Mouse (Mus musculus): ENCODE data around the gene Nrg4. TPM values are rescaled to one million over a fixed set of nuclear protein-coding genes. Genes with fewer than 3 reads are reported as not detected.

Gene Nrg4
- total RNA-seq, 4 experiments from 2014 or later, result 0.33 to 0.93 (median 0.65) TPM; not detected in 1

GRCm38 (mm10) chr9:55215648-55216047 is 111.0 kb downstream of the Nrg4 start:
- no peak for DNase-seq (ENCODE audit: low spot score in 2 of 2)

- DNase-seq (ENCODE audit: low spot score in 2 of 2), result no peak
Observed at GRCm38 (mm10) chr9:55215056-55215455, 111.6 kb downstream of the Nrg4 start.

- DNase-seq (ENCODE audit: low spot score in 2 of 2), result no peak
Observed at GRCm38 (mm10) chr9:55213396-55213795, 113.2 kb downstream of the Nrg4 start.

- DNase-seq (ENCODE audit: low spot score in 2 of 2), result no peak
Observed at GRCm38 (mm10) chr9:55211611-55212010, 115.0 kb downstream of the Nrg4 start.

- DNase-seq (ENCODE audit: low spot score in 2 of 2), result peak; percentile 62 to 75
Observed at GRCm38 (mm10) chr9:55208790-55209481, 117.7 kb downstream of the Nrg4 start, which contains the start of gene Fbxo22. TSS of gene Fbxo22 (plus strand) at chr9:55208925.

GRCm38 (mm10) chr9:55208458-55208789 is 118.2 kb downstream of the Nrg4 start:
- no peak for DNase-seq (ENCODE audit: low spot score in 2 of 2)

GRCm38 (mm10) chr9:55199348-55199747 is 127.3 kb downstream of the Nrg4 start:
- DNase-seq (ENCODE audit: low spot score in 2 of 2), result peak in 1 of 2 experiments; percentile 13

GRCm38 (mm10) chr9:55198260-55198659 is 128.4 kb downstream of the Nrg4 start:
- no peak for DNase-seq (ENCODE audit: low spot score in 2 of 2)

- DNase-seq (ENCODE audit: low spot score in 2 of 2), result no peak
Observed at GRCm38 (mm10) chr9:55195876-55196275, 130.8 kb downstream of the Nrg4 start.

GRCm38 (mm10) chr9:55174235-55174634 is 152.4 kb downstream of the Nrg4 start:
- DNase-seq (ENCODE audit: low spot score in 2 of 2), result no peak

- no peak for DNase-seq (ENCODE audit: low spot score in 2 of 2)
Observed at GRCm38 (mm10) chr9:55172195-55172685, 154.4 kb downstream of the Nrg4 start.

- DNase-seq (ENCODE audit: low spot score in 2 of 2), result no peak
Observed at GRCm38 (mm10) chr9:55170655-55171412, 155.8 kb downstream of the Nrg4 start.

Other genes with a start within 250 kb of the Nrg4 start
- 10 to 100 TPM; 61.2 to 77.8 (median 65.9) TPM for gene Ube2q2, start 178.0 kb downstream of the Nrg4 start, total RNA-seq (2022)
- 10 to 100 TPM; 34.8 to 36.1 (median 35.6) TPM for gene Fbxo22, start 117.9 kb downstream of the Nrg4 start, total RNA-seq (2022)
- 1 to 10 TPM; 5.8 to 7.7 (median 6.0) TPM for gene Tmem266, start 69 bp upstream of the Nrg4 start, total RNA-seq (2022)
- 10 to 100 TPM; 34.6 to 44.8 (median 40.8) TPM for gene Etfa, start 185.4 kb upstream of the Nrg4 start, total RNA-seq (2022)
- gene Isl2, start 211.8 kb upstream of the Nrg4 start, total RNA-seq (2022), result under 1 TPM in 1 of 4 experiments, not detected in 3; 0.41 TPM